Mouse (Mus musculus) heart, postnatal 36 days (tissue): ENCODE measurements around the gene Mroh8. TPM values are rescaled to one million over a fixed set of nuclear protein-coding genes. Genes with fewer than 3 reads are reported as not detected.

Source experiments
- DNase-seq, 2 experiments: peaks; one replicate each; pipeline ENCODE4 v3.0.0; 2021 to 2022
- intact Hi-C: fragments of 180-260 bp; cut with DNase I; formaldehyde crosslinking; loops from one replicate; pipeline ENCODE4 v1.15.1; 2025
- total RNA-seq, 2 experiments: library from RNA; stranded (reverse); gene quantifications; 2 replicates each; pipeline ENCODE4 v1.2.3; 2021

The Mroh8 gene
- total RNA-seq, result under 1 TPM in 1 of 2 experiments, not detected in 1; 0.43 TPM

DNA sequence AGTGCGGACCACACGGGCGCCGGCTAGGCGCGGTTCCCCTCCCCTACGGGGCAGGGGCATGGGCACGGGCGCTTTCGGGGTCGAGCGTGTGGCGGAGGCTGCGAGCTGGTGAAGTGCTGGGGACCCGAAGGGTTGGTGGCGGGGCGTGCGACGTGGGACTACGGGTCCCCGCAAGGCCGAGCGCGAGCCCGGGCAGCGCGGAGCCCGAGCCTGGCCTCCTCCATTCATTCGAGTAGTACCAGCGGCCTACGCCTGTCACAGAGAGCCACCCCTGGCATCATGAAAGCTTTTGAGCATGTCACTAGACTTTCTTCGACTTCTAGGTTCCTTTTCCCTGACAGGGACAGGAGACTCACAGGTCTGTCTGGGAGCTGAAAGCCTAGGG, at the start of gene Mroh8:
TSS of gene Mroh8 (minus strand) at position 134 of the 385 bp plus-strand sequence.
- no peak for DNase-seq
- intact Hi-C loops, result loop anchor here (2.0 kb wide), 1 partner anchor 75 kb away; the partner anchor contains the start of gene Rbl1

DNA sequence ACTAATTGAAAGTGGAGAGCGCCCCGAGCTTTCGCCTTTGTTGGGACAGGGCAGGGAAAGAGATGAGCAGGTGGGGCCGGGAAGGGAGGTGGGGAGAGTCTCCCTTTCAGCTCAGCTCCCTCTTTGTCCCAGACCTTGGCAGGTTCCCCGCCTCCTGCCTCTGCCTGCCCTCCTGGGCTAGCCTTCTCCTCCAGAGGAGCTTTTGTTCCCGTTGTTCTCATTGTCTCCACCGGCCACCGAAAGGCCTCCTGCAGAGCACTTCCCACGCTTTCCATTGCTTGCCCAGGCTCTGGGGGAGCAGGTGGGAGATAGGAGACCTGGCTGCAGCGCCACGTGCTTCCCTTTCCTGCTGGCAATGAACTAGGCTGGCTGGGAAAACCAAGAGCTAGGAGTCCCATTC, 49.2 kb upstream of the Mroh8 start:
- intact Hi-C loops, result no loop called here
- no peak for DNase-seq

DNA sequence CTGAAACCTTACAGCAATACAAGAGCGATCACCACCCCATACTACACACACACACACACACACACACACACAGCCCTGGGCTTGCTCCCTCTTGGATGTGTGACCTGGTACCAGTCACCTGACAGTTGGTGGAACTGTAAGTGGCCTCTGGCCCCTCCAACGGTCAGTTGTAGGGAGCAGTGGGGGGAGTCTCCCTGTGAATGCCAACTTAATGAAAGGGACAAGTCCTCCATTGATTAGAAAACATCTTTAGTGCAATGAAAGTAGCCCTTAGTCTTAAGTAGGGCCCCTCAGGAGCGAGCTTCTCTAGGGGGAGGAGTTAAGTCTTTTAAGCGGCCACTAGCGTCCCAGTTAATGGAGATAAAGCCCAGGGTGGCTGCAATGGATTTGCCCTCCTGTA, 48.8 kb upstream of the Mroh8 start:
- intact Hi-C loops, result no loop called here

DNA sequence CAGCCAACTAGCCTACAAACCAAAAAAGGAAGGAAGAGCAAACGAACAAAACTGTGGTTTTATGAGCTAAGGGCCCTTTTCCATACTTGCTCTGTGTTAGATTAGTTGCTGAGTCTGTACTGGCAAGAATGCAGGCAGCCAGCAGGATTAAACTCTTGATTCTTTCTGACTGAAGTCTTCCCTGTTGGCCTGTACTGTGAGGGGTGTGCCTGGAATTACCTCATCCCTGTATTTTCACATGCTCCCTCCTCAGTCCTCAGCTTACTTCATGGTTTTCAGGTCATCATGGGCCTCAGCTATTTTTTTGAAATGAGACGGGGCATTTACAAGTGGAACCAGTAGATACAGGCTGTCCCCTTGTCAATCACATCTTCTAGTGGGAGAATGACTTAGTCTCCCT, 45.9 kb upstream of the Mroh8 start:
- DNase-seq, result no peak
- intact Hi-C loops, result no loop called here

More for the DNA sequence above, 48.8 kb upstream of the Mroh8 start:
- DNase-seq, result no peak

DNA sequence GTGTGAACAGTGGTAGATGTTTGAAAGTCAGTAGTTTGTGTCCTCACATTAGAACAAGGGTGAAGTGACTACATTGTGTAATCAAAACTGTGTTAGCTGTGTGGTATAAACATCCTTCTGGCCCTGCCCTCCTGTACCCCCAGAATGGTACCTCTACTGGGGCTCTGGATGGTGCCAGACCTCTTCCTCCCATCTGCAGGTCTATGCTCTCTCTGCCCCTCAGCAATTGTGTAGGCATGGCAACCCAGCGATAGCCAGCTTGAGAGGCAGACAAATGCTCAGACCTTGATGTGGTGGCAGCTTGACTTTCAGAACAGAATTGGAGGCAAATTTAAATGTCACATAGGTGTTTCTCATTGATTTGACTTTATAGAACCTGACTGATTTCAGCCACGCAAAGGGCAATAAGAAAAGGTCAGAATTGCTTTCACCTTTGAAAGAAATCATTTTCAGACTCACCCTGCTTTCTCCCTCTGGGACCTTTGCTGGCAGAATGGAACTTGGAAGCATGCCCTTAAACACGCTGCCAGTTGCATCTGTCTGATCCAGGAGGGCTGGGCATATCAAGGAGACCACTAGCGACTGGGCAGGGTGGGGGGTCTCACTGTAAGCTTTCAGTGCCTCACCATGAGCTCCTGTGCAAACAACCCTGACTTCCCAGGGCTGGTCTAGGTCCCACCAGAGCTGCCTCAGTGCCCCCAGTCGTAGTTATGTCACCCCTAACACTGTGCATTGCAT, 42.8 kb upstream of the Mroh8 start:
- DNase-seq, result no peak
- intact Hi-C loops, result no loop called here

DNA sequence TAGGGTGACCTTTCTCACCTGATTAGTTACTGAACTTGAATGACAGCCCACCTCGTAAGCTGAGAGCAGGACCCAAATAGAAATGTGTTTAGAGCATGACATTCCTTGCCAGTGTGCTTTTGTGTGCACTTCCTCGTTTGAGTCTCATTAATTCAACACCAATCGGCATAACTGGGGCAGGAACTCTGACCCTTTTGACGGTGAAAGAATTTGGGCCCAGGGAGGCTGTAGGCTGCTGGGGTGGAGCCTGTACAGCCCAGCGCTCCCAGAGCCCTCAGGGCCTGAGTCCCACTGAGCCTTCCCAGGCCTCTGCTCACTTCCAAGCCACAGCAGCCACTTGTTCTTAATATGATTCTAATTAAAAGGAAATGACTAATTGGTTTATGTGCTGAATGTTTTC, 41.5 kb upstream of the Mroh8 start:
- intact Hi-C loops, result no loop called here
- no peak for DNase-seq

DNA sequence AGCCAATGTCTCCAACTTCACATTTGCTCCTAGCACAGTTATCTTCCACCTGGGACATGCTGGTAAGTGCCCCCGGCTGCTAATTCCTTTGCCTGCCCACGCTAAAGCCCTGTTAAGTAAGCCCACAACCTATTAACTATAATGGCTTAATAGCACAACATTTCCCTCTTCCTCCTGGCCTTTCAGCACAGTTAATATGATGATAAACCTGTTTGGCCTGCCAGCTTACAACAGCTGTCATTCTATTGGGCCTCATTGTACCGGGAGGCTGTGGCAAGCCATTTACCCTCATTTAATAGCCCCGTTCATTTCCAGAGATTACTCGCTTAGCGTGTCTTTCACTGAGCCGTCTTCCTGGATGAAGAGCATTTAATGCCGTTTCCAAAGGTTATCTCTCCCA, 40.8 kb upstream of the Mroh8 start:
- no peak for DNase-seq
- intact Hi-C loops, result no loop called here

DNA sequence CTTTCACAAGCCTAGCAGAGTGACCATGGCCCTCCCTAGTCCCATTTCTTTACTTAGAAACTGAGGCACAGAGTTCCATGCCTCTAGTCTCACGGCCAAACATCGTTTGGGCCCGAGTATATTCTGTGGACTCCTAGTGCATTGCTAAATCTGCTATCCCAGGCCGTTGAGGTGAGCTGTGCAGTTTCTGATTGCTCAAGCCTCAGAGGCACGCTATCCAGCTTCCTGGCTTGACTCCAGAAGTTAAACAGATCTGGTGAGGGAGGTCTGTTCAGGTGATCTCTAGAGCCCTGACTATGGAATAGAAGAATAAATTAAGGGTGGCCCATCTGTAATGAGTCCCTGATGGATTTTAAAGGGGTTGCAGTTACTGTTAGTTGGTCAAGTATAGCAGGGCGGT, 37.9 kb upstream of the Mroh8 start:
- no peak for DNase-seq
- intact Hi-C loops, result no loop called here

DNA sequence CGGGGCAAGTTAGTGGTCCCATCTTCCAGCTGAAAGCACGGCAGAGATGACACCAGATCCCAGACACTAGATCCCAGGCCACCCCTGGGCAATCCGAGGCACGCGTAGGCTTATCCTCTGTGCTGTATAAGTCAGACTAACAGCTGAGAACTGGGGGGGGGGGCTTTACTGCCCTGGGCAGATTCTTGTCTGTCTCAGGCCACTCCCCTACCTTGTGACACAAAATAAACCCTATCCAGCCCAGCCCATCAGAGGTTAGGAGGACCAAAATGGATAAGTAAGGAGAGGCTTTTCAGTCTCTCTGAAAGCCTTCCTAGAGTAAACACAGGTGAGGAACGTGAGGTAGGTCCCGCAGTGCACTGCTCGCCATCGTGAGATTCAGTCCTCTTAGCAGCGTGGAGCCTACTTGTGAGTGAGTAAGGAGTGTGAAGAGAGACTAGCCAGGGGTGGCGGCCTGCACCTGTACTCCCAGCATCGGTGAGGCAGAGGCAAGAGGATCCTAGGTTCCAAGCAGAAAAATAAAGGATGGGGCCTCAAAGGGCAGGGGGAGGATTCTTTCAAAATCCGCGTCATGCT, 37.1 kb upstream of the Mroh8 start:
- intact Hi-C loops, result no loop called here
- no peak for DNase-seq

DNA sequence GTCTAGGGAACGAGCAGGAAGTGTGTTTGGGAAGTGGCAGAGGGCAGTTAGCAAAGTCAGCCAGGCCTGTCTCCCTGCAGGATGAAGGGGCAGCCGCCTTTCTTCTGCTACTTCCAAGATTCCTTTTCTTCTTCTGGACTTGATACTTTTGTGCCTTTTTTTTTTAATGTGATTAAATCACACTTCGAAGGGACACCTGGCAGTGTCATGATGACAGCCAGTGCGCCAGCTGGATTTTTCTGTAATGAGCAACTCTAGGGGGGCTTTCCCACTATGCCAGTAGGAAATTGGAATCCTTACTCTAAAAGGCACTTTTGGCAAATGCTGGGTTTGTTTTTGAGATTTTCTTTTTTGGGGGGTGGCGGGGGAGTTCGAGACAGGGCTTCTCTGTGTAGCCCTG, 36.1 kb upstream of the Mroh8 start:
- intact Hi-C loops, result no loop called here
- DNase-seq, result no peak

DNA sequence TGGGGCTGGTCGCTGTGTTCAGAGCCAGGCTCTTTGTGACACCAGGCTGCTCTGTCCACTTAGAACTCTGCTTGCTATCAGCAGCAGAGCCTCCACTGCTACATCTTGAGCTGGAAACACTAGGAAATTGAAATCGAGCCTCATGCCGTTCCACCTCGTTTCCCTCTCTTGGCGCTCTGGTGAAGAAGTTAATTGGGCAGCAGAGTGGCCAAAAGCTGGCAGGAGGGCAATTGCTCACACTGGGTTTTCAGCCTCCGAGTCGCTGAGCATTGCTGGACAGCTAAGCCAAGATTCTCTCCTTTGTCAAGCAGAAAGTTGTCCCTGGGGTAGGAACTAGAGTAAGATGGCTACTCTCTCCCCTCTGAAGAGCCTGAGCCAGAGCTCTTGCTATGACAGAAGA, 35.0 kb upstream of the Mroh8 start:
- no peak for DNase-seq
- intact Hi-C loops, result no loop called here

DNA sequence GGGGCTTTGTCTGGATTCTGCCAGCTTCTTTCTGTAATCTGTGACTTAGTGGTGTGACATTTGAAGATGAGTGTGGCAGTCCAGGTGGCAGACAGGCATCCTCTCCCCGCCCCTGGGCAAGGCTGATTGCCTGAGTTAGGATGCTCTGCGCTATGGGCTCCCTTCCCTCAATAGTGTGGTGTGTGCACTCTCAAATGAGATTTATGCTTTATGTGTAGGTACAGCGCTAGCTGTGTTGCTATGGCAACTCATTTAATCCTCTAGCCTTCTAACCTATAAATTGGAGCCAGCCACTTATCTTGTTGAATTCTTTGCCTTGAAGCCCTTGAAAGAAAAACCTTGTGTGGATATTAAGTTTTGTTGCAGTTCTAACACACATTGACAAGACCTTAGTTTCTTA, 34.4 kb upstream of the Mroh8 start:
- intact Hi-C loops, result no loop called here
- no peak for DNase-seq

DNA sequence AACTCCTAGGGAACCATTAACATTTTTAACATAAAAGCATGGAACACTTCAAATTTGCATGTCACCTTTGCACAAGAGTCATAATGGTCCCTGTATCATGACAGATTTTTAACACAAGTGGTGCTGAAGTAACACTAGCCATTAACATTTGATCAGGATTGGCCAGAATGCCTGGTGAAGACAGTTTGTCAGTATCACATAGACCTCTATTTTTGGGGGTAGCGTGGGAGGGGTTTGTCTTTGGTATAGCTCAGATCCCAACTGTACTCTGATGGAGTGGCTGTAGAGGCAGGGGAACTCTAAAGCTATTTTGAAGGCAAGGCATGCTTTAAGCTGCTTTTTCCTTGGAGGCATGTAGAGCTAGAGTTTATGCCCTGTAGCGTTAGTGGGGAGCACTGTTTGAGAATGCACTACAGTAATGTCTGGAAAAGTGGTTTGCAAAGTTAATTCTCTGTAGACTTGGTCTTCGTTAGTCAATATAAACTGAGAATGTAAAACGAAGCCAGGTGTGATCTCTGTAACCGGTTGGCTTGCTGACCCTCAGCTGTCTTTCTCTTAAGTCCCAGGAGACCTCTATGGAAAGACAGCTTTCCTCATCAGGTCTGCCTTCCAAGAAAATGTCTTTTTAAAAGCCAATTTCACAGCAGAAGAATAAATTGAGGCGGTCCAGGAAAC, 31.8 kb upstream of the Mroh8 start:
- DNase-seq, result no peak
- intact Hi-C loops, result no loop called here

DNA sequence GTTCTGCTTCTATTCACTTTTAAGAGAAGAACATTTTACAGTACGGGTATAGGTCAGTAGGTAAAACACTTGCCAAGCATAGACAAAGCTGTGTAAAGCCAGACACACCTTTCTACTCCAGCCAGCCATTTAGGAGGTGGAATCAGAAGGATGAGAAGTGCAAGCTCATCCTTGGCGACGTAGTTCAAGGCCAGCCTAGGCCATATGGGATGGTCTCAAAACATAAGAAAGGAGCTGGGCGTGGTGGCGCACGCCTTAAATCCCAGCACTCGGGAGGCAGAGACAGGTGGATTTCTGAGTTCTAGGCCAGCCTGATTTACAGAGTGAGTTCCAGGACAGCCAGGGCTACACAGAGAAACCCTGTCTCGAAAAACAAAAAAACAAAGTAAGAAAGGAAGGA, 30.3 kb upstream of the Mroh8 start:
- intact Hi-C loops, result no loop called here

DNA sequence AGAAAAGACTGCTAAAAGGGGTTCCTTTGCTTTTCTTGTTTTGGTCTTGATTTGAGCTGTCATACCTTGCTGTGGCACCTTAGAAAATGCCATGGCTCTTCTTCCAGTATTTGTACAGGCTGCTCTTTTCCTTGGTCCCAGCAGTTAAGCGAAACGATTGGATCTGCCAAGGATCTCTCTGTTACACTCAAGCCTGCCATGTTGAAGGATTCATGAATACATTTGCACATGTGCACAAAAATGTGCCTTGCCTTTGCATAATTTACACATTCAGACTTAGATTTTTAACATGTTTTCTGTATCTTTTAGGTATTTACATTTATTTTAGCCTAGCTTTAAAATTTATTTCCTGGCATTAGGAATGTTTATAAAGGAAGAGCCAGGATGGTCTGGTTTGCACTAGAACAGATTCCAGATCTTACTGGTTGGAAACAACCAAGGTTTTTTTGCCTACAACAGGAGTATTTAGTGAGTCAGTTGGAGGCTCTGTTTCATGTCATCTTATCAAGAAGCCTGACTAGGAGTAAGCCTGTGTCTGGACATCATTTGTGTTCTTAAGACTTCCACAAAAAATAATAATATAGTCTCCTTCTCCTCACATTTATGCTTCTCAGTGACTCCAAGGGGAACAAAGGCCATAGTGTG, 29.0 kb upstream of the Mroh8 start:
- DNase-seq, result no peak
- intact Hi-C loops, result no loop called here

More for the DNA sequence above, 30.3 kb upstream of the Mroh8 start:
- DNase-seq, result no peak

DNA sequence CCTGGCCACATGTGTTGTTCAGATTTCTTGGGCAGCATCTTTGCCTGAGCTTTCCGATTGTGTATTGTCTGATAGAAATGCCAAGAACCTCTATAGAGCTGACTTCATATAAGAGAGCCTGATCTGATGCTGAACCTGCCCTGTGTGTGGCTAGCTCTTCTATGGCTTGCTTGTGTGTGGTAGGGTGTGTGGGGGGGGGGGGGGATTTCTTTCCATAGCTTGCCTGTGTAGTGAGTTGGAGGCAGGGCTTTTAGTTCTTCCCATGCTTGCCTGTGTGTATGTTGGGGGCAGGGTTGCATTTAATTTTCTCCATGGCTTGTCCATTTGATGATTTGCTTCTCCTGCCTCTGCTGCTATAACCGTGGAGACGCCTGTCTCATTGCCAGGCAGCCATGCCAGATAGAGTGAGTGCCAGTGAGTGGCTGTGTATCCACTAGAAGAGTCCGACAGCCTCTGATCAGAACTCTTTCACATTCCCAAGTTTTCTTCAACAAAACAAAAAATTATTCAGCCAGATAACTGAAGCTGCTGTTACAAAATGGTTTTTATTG, 28.4 kb upstream of the Mroh8 start:
- DNase-seq, result peak in 1 of 2 experiments; percentile 19
- intact Hi-C loops, result no loop called here

DNA sequence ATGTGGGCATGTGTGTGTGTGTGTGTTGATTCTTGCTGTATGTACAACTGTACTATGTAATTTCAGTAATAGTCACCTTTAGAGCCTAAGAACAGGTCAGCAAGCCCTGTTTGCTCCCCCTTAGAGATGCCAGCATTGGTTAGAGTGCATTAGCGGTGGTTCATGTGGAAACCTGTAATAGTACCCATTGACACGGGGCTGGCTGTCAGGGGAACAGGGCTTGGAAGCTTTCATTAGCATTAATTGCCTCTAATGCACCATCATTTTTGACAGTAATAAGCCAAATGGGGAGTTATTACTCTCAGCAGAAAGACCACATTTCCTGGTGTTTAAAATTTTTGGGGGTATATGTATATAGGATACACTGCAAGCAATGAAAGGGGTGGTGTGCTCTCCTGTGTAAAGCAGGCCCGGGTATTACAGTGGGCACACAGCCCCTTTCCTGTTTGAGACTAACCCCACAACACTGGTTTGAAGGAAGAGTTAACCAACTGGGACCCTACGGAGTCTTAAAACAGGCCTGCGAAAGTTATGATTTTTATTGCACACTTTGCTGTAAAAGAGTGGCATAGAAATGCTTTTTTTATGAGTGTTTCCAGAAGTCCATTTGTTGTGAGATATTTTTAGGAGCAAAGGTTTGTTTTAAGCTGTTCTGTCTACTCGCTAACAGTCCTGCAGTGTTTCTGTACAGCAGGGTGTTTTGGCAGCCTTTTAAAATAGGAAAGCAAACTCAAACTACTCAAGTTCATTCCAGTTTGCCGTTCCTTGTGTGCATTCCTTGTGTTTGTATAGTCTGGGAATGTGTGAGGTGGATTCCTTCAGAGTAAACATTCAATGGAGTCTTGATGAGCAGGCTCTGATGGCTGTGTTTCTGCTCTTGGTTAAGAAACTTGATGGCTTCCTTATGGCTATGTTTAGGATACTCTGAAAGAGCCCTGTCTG, 27.0 kb upstream of the Mroh8 start:
- intact Hi-C loops, result no loop called here
- no peak for DNase-seq

DNA sequence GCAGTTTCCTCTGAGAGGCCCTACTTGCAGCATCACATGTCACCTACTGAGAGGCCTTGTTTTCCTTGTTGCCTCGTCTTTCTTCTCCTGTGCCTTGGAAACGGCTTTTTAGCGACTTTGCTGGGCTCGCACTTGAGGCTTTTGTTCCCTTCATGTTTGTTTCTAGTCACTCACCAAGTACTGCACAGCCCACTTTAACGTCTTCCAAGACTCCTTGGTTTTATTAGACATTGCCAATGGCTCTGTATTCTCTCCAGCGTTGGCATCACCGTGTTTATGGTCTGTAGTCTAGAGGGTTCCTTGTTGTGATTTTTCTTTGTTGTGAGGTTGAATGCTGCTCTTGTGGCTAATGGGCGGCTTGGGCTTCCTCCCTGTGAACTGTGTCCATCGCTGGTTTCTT, 23.7 kb upstream of the Mroh8 start:
- intact Hi-C loops, result no loop called here
- no peak for DNase-seq

DNA sequence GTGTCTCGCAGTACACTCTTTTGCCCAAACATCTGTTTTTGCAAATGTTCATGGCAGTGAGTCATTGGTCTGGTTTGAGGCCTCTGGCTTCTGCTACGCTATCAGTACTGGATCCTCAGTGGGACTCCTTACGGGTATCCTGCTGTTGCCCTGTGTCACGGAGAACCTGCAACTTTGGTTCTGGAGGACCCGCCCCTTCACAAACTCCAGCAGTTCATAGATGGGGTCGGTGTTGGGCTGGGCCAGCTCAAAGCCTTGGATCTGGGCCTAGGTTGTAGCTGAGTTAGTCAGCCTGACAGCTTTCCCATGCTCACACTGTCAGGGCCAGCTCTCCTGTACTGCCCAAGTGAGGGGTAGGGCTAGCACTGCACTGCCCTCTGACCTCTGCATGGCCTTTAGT, 20.7 kb upstream of the Mroh8 start:
- intact Hi-C loops, result no loop called here
- DNase-seq, result no peak

DNA sequence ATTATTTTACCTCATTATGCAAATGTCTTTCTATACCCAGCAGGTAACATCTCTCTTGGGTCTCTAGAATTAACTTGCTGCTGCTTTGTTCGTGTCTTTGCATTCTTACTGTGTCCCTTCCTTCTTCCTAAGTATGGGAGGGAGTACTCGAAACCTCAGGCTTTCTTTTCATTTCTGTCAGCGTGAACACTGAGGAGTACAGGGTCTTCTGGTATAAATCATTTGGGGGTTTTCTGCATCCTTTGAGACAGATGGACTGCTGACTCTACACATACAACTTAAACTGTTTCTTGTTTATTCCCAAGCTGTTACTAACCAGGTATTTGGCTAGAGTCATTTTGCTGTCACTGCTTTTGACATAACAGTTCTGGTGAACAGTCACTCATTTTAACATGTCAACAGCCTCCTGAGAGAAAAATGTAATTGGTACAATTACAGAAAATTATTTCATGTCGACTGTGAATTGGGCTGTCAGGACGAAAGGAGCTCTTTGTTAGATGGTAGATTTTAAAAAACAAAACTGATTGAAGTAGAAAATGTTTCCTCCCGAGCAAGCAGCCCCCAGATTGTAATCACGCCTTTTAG, 16.8 kb upstream of the Mroh8 start:
- intact Hi-C loops, result no loop called here
- no peak for DNase-seq
